Mouse (Mus musculus): ENCODE results near the gene Ccdc38.
A peak's percentile ranks its signal among the peaks of the same experiment; 100 is the strongest.

The Ccdc38 gene

DNA sequence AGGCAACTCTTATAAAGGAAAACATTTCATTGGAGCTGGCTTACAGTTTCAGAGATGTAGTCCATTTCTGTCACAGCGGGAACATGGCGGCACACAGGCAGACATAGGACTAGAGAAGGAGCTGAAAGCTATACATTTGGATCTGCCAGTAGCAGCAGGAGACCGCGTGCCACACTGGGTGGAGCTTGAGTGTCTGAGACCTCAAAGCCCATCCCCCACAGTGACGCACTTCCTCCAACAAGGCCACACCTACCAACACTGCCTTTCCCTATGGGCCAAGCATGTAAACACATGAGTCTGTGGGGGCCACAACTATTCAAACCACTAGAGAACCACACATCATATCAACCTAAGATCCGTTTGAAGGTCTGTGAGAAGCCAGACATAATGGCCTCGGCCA is 68.8 kb downstream of the Ccdc38 start:
- DNase-seq (ENCODE audit: low read depth), result no peak

DNA sequence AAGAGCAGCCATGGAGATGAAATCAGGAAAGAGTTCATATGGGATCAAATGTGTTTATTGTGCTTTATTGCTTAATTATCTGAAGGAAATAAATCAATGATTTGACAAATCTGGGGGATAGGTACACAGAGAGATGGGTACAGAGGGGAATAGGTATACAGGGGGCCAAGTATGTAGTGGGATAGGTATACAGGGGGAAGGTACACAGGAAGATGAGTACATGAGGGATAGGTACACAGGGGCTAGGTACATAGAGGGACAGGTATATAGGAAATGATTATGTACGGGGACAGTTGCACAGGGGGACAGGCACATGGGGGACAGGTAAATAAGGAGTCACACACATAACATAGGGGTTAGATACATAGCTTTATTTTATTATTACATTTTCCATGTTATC is 70.5 kb downstream of the Ccdc38 start:
- DNase-seq (ENCODE audit: low read depth), result no peak

DNA sequence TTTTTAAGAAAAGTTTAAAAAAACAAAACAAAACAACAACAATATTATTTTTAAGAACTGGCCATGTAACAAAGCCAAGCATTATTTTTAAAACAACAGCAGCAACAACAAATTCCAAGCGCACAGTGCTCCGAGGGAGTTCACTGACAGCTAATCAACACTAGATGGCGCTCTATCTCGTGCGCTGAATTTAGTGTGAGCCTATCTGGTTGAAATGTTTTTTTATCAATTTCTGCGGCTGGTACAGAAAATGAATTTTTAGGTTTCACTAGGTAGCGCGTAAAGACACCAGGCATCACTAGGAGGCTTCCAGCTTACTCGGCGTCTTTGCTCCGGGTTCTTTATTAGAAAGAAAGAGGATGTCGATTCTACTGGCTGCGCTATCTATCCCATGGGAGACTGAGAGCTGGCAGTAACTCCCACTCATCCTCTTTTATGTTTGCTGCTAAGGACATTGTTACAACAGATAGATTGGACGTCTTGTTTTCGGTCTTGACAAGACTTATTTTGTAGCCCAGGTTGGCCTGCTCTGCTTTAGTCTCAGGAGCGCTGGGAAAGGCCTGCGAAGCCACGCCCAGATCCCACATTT is 71.1 kb downstream of the Ccdc38 start:
- peak; percentile 76 for DNase-seq (ENCODE audit: low read depth)

DNA sequence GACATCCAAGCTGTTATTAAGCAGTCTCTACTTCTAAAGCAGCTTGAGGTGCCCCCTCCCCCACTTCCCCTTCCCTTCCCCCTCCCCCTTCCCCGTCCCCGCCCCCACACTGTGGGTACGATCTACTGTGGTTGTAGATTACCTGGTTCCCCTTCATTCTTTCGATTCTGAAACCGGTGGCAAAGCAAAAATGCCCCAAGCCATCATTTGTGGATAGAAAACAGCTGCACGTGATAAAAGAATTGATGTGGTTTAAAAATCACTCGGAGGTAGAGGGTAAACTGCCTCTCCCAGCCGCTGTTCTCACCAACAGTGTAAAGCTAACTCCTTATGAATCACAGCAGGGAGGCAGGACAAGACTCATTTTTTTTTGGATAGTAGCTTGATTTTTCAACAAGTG is 74.4 kb downstream of the Ccdc38 start:
- peak; percentile 60 for DNase-seq (ENCODE audit: low read depth)

DNA sequence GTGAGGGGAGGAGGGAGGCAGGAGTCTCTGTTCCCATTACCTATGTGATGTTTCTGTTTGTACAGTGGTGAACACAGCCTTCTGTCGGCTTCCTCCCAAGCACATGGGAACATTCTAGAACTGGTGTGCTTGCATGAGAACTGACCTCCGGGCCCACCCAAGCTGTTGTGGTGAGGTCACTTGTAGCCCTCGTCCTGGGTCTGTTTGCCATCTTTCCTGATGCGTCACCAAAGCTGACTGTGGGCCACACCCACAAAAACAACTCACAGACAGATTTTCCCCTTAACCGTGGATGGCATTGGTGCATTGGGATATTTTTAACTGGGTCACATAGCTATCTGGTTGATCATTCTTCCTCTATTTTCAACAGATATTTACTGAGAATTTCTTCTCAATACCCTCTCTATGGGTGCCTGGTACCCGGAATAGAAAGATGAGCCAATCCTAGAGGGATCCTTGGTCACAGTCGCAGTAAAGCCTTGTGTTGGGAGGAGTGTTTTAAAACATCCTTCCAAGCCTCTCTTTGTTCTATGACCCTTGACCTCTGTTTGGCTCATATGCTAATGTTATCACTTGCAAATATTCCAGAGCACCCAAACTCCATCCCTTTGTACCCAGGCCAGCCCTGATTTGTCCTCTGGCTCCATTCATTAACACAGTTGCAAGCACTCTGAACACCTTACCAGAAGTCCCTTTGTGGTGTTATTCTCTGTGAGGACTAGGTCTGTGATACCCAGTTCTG is 80.2 kb downstream of the Ccdc38 start:
- no peak for DNase-seq (ENCODE audit: low read depth)

DNA sequence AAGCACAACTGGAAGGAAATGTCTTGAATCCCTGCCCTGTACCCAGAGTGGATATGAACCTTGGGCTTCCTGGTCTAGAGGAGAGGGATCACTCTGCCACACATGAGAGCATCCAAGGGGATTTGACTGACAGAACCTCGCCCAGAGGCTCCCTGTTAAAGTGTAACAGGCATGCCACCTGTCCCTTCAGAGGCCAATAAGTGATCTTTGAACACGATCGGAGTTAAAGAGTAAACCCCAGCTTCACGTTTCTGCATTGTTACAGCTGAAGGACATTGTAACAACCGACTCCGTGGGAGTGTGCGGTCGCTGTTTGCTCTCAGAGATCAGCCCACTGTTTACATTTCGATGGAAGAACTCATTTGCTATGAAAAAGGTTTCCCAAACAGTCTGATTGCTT is 83.3 kb downstream of the Ccdc38 start:
- no peak for DNase-seq (ENCODE audit: low read depth)

DNA sequence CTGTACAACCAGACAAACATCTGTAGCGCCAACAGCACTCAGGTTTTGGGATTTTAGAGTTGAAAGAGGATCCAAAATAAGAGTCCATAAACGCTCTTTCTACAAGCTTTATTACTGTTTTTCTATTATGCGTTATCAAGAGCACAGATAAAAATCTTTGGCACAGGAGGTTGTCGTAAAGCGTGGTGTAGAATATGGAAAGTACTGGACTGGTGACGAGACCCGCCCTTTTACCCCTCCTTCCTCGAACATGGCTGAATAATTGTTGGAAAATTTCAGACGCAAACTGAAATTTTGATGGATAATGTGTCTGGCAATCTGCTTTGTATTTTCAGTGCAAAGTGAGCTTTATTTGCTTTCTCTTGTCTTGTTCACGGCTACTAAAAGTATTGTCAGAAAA is 83.7 kb downstream of the Ccdc38 start:
- DNase-seq (ENCODE audit: low read depth), result no peak

DNA sequence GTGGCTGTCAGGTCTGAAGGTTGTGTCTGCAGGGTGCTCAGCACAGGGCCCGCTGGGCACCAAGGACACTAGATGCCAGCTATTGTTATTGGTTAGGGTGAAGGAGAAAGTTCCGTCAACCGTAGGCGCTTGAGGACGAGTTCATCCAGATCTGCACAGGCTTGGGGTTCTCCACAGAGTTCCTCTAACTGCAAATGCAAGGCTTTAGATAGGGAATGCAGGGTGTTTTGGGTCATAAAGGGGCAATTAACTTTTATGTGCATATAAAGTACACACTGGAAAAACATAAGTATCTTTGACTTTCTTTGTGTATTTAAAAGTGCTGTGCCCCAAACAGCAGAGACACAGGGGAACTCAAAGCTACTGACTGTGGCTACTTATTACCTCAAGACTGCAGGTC is 89.9 kb downstream of the Ccdc38 start:
- DNase-seq (ENCODE audit: low read depth), result no peak

DNA sequence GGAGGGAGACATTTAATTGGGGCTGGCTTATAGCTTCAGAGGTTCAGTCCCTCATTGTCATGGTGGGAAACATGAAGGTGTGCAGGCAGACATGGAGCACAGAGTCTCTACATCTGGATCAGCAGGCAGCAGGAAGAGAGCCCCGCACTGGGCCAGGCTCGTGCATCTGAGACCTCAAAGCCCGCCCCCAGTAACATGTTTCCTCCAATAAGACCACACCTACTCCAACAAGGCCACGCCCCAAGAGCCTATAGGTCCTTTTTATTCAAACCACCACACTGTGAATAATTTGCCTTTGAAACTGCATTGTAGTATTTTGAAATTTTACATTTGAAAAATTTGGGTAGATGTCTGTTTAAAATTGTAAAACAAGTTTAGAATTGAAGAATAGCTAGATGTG is 91.7 kb downstream of the Ccdc38 start:
- no peak for DNase-seq (ENCODE audit: low read depth)

DNA sequence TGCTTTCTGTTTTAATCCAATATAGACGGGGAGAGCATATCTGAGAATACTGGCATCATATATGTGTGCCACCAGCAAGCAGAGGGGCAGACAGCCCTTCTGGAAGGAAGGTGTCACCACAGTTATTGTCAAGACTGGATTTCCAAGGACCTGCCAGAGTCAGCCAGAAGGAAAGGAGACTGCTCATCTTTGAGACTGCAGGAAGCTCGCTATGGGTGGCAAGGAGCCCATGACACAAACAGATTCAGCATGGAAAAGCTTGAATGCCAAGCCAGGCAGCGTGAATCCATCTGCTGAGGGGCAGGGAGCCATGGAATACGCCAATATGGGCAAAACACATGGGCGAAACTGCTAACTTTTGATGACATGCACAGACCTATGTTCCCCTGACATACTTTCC is 93.1 kb downstream of the Ccdc38 start:
- no peak for DNase-seq (ENCODE audit: low read depth)
